25 mouse cellular contexts compared by ENCODE assay signal in genomic region chr6:8753723-8754036, GRCm38 (mm10). TPM values are rescaled to one million over a fixed set of nuclear protein-coding genes. Genes with fewer than 3 reads are reported as not detected.
DNase-seq lines count a peak whose midpoint lies in the region; ATAC-seq lines count a peak whose summit lies in the region.
"Had no signal": no experiment of that assay in that cellular context is flagged by ENCODE, and none has a peak within 500 bp of the region (broad histone marks: within the 10 kb centered on the region; RNA-seq: fewer than 3 reads in every experiment).

No protein-coding gene starts in this region.

- no peak overlapping the region for H3K4me2 ChIP-seq in lung, embryonic 15.5 days
- H3K4me2 ChIP-seq in stomach, embryonic 14.5 days (replicated peaks; ENCODE audit: low read depth, low read length) = no peak overlapping the region
- H3K4me2 ChIP-seq in stomach, embryonic 16.5 days (ENCODE audit: low read depth, low read length) = no peak overlapping the region
- H3K4me2 ChIP-seq: forebrain, embryonic 15.5 days; heart, embryonic 12.5 days; heart, embryonic 15.5 days; hindbrain, embryonic 14.5 days had no signal

- no peak overlapping the region for H3K4me3 ChIP-seq in heart, embryonic 10.5 days
- H3K4me3 ChIP-seq in lung, embryonic 15.5 days = no peak overlapping the region
- no peak overlapping the region for H3K4me3 ChIP-seq in stomach, embryonic 14.5 days (ENCODE audit: low read depth, low read length)
- H3K4me3 ChIP-seq in stomach, embryonic 16.5 days (replicated peaks; ENCODE audit: low read length) = no peak overlapping the region
- H3K4me3 ChIP-seq: forebrain, embryonic 10.5 days; forebrain, embryonic 15.5 days; heart, adult 2 months; heart, embryonic 12.5 days; heart, embryonic 15.5 days had no signal

- H3K27me3 ChIP-seq in heart, embryonic 10.5 days (ENCODE audit: insufficient read depth, poor library complexity, severe bottlenecking) = no peaks in the 10 kb centered on the region
- no peaks in the 10 kb centered on the region for H3K27me3 ChIP-seq in lung, embryonic 15.5 days
- no peaks in the 10 kb centered on the region for H3K27me3 ChIP-seq in stomach, embryonic 14.5 days (ENCODE audit: control insufficient read depth, insufficient read depth, low read length)
- no peaks in the 10 kb centered on the region for H3K27me3 ChIP-seq in stomach, embryonic 16.5 days (ENCODE audit: control insufficient read depth, insufficient read depth, low read length)
- H3K27me3 ChIP-seq: forebrain, embryonic 15.5 days; heart, embryonic 12.5 days; heart, embryonic 15.5 days had no signal

- H3K27ac ChIP-seq in heart, embryonic 10.5 days = peak overlapping the region; percentile 44; the same call in 1 of the 2 replicates
- 0 out of 2 replicates have a peak overlapping the region, but pooled peaks have one; percentile 75 for H3K27ac ChIP-seq in lung, embryonic 15.5 days
- peak overlapping the region; percentile 69; the same call in 1 of the 2 replicates for H3K27ac ChIP-seq in stomach, embryonic 14.5 days (ENCODE audit: low read length)
- peak overlapping the region; percentile 89 for H3K27ac ChIP-seq in stomach, embryonic 16.5 days (ENCODE audit: low read length)
- H3K27ac ChIP-seq: forebrain, embryonic 10.5 days; forebrain, embryonic 15.5 days; heart, adult 2 months; heart, embryonic 15.5 days; hindbrain, embryonic 14.5 days; hindbrain, postnatal 0 days had no signal

- H3K4me1 ChIP-seq in heart, embryonic 10.5 days = peaks cover 21% of the 10 kb centered on the region
- H3K4me1 ChIP-seq in lung, embryonic 15.5 days = no peaks in the 10 kb centered on the region
- no peaks in the 10 kb centered on the region for H3K4me1 ChIP-seq in stomach, embryonic 14.5 days (ENCODE audit: control insufficient read depth, insufficient read depth, low read length)
- H3K4me1 ChIP-seq in stomach, embryonic 16.5 days (ENCODE audit: control insufficient read depth, insufficient read depth, low read length) = no peaks in the 10 kb centered on the region
- H3K4me1 ChIP-seq: forebrain, embryonic 15.5 days had no signal

- WGBS in heart, embryonic 10.5 days = 94% methylated on average over 2 of the region's 2 CpGs
- WGBS in lung, embryonic 15.5 days = 78% methylated on average over 2 of the region's 2 CpGs
- WGBS in stomach, embryonic 14.5 days = 87% methylated on average over 2 of the region's 2 CpGs
- WGBS in stomach, embryonic 16.5 days = 83% methylated on average over 2 of the region's 2 CpGs

- H3K36me3 ChIP-seq in heart, embryonic 10.5 days = peaks cover 3% of the 10 kb centered on the region; the same call in 1 of the 2 replicates
- no peaks in the 10 kb centered on the region for H3K36me3 ChIP-seq in lung, embryonic 15.5 days
- no peaks in the 10 kb centered on the region for H3K36me3 ChIP-seq in stomach, embryonic 14.5 days (ENCODE audit: control insufficient read depth, insufficient read depth, low read length)
- no peaks in the 10 kb centered on the region for H3K36me3 ChIP-seq in stomach, embryonic 16.5 days (ENCODE audit: control insufficient read depth, insufficient read depth, low read length)
- H3K36me3 ChIP-seq: forebrain, embryonic 10.5 days; forebrain, embryonic 15.5 days; heart, embryonic 15.5 days had no signal

- DNase-seq in heart, embryonic 10.5 days (ENCODE audit: low spot score) = no peak
- no peak for DNase-seq in heart, adult 9 months (ENCODE audit: low spot score in 2 of 2)
- no peak for DNase-seq in lung, postnatal 14 days
- no peak for DNase-seq in left cerebral cortex, postnatal 4 days
- no peak for DNase-seq in adrenal gland, adult 2 months
- DNase-seq: adrenal gland, adult 8-10 months; adrenal gland, postnatal 25 days; cerebellum, adult 18-20 months; cerebellum, adult 9-10 months; cerebellum, postnatal 14 days; gastrocnemius, postnatal 25 days; heart, adult 2 months; heart, postnatal 10 days; heart, postnatal 4 days had no signal

- H3K9me3 ChIP-seq in heart, embryonic 10.5 days = no peaks in the 10 kb centered on the region
- no peaks in the 10 kb centered on the region for H3K9me3 ChIP-seq in lung, embryonic 15.5 days
- H3K9me3 ChIP-seq in stomach, embryonic 14.5 days (ENCODE audit: control insufficient read depth, low read depth, low read length) = no peaks in the 10 kb centered on the region
- no peaks in the 10 kb centered on the region for H3K9me3 ChIP-seq in stomach, embryonic 16.5 days (replicated peaks; ENCODE audit: control insufficient read depth, low read length)
- H3K9me3 ChIP-seq: forebrain, embryonic 10.5 days; forebrain, embryonic 15.5 days; heart, embryonic 12.5 days; heart, embryonic 15.5 days had no signal

- H3K9ac ChIP-seq in lung, embryonic 15.5 days = no peak overlapping the region
- H3K9ac ChIP-seq in stomach, embryonic 14.5 days (replicated peaks; ENCODE audit: low read depth, low read length) = no peak overlapping the region
- no peak overlapping the region for H3K9ac ChIP-seq in stomach, embryonic 16.5 days (ENCODE audit: low read length)
- H3K9ac ChIP-seq: forebrain, embryonic 15.5 days; heart, embryonic 12.5 days; heart, embryonic 15.5 days; hindbrain, embryonic 14.5 days had no signal

- intact Hi-C loops in left cerebral cortex, postnatal 4 days (cut with DNase I) = no loop called here

- no peak for ATAC-seq in lung, embryonic 15.5 days (ENCODE audit: borderline replicate concordance, extremely low read depth, low FRiP score, low TSS enrichment)
- ATAC-seq in stomach, embryonic 14.5 days (ENCODE audit: insufficient number of reproducible peaks, insufficient read depth, low FRiP score, low read depth) = no peak
- ATAC-seq in stomach, embryonic 16.5 days (ENCODE audit: insufficient read depth, low FRiP score) = no peak
- ATAC-seq: CD4-positive, CD25-positive, alpha-beta regulatory T cell, adult 4 months; forebrain, embryonic 15.5 days; hindbrain, postnatal 0 days had no signal

RNA-seq across cellular contexts. Expression of gene Ica1, which starts 24.6 kb away (rescaled TPM):
- 27.9 and 35.8 TPM in 2 replicates for polyA plus RNA-seq in heart, embryonic 10.5 days (2016; fragmentation: Nextera tagmentation; extraction: Ambion mirVana)
- polyA plus RNA-seq in lung, embryonic 15.5 days (2015; fragmentation: Nextera tagmentation; extraction: Ambion mirVana) = 37.0 and 37.3 TPM in 2 replicates
- polyA plus RNA-seq in stomach, embryonic 14.5 days (2014; fragmentation: Nextera tagmentation; extraction: Ambion mirVana) = 25.4 and 25.6 TPM in 2 replicates
- 35.6 and 35.7 TPM in 2 replicates for polyA plus RNA-seq in stomach, embryonic 16.5 days (2015; fragmentation: Nextera tagmentation; extraction: Ambion mirVana)
- total RNA-seq in left cerebral cortex, postnatal 4 days (2021) = 10 to 100 TPM; 63.4 to 64.1 TPM
- total RNA-seq in adrenal gland, adult 2 months (2021) = 10 to 100 TPM; 33.3 to 54.1 TPM
- 7.0 and 10.1 TPM in 2 replicates for polyA plus RNA-seq in adrenal gland, adult 2 months (2012; rRNA removed)
- total RNA-seq: MEL had no signal
